Mouse (Mus musculus) embryo, embryonic 11.5 days (tissue): ENCODE data around the gene C1qbp.

Source experiments
- DNase-seq: peaks from one replicate; pipeline ENCODE4 v3.0.0-alpha.2; 2012; ENCODE audit warnings: low read depth, low spot score

Gene C1qbp

DNA sequence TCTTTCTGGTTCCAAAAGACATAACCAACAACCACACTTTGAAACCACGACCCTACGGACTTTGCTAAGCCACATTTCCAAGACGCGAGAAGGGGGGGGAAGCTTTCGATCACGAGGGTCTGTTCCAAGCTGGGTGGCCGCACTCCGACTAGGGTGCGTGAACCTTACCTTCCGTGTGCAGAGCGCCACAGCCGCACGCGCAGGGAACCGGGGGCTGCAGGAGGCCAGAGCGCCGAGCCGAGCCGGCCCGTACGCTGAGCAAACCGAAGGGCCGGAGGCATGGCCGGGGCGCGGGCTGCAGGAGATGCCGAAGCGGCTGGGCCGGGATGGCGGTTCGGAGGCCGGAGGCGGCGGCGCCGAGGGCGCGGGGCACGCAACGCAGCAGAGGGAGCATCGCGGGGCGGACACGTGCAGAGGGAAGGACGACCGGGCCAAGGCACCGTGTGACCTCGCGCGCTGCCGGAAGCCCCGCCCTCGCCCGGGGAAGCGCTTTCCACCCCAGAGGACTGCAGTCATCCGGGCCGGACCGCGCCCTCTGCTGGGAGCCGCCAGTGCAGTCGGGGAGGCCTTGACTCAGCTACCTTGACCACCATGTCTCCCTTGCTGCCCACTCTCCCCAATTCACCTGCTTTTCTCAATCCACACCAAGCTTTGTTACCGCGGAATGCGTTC, at the start of gene C1qbp:
Gene C1qbp (minus strand): TSS at position 470 of the 672 bp plus-strand sequence.
- DNase-seq: peak; percentile 84

DNA sequence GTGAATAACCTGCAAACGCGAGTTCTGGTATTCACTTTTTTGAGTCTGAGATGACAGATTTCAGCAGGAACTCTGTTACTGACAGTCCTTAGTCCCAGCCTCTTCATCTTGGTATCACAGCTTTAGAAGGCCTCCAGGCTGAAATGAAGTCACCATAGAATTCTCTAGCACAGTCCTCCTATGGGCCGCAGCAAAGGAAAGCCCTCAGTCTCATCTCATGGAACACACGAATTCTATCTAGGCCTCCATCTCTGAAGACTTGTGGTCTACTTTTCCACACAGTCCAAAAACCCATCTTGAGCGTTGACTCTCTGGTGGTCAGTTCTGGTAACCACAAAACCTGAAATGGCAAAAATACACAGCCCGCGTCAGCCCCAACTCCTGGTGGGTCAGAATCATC, 49.2 kb upstream of the C1qbp start:
- peak; percentile 3 for DNase-seq

DNA sequence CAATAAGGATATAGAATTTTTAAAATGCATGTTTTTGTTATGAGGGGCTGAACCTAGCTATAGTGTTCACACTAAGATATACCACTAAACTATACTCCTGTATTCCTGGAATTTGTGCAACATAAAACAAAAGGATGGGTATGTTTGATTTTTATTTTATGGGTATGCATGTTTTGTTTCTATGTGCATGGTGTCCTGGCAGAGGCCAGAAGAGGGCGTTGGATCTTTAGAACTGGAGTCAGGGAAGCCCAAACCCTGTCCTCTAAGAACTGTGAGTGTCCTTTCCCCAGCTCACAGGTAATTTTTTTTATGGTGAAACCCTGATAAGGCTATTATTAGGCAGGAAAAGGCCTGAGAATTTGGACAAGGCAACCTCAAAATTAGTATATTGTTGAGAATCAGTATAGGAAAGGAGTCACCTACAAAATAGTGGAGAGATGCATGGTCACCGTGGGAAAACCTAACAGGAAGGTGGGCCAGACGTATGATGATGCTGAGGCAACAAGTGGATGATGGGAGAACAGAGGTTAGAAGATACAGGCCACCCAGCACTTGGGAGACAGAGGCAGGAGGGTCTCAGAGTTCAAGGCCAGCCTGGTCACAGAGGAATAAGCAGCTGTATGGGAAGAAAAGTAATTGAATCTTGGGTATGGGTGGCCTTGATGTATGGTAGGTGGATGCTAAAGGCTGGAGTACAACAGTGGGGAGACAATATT, 46.7 kb upstream of the C1qbp start:
- no peak for DNase-seq

DNA sequence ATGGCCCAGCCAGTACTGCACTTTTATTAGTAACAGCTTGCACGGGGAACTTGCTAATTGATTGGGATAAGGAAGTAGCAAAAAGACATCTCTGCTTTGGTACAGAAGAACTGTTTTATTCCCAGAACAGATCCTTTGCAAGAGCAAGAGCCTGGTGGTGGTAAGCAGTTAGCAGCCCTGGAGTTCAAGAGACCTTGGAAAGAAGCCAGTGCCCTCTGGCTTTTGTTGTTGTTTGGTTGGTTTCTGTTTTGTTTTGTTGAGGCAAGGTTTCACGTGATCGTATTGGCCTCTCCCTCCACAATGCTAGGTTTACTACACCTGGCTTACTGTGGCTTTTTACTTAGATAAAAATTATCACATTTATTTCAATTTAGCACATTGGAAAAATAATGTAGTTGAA, 45.5 kb upstream of the C1qbp start:
- no peak for DNase-seq

DNA sequence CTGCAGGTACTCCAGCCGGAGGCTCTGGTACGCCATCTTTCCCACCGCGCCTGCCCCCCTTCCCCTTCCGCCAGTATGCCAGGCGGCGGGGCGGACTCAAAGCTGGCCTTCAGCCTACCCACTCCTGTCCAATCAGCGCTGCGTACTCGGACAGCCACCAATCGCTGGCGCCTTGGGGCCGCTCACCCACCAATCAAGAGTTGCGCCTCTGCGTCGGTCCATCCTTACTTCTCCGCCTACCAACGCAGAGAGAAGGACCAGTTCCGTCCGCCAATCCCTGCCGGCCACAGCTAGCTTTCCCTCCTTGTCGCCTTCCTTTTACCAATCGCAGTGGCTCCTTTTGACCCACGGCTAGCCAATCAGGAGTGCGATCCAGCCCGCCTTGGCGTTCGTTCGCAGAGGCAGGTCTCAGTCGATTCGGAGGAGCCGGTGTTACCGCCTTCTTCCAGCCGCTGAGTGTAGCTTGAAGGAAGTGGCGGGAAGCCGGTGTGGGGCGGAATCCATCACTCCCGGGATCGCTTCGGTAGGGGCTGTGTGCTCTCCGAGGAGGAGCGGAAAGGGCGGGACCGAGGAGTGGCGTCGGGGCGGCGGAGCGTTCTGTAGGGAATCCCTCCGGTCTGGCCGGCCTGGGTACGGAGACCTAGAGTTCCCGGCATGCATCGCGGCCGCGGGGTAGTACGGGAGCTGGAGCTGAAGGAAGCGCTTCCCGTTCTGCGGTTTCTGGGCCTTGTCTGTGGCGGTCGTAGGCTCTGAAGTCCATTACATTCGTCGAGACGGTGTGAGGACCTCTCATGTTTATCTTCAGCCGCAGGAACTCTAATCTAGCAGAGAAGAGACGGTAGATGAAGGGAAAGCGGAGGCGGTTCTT, 36.6 kb upstream of the C1qbp start, which contains the start of the genes Mis12 and Derl2:
Gene Mis12 (plus strand): TSS at position 411 of the 868 bp plus-strand sequence.
Gene Derl2 (minus strand): TSS at position 641 of the 868 bp plus-strand sequence.
- DNase-seq: peak; percentile 93

DNA sequence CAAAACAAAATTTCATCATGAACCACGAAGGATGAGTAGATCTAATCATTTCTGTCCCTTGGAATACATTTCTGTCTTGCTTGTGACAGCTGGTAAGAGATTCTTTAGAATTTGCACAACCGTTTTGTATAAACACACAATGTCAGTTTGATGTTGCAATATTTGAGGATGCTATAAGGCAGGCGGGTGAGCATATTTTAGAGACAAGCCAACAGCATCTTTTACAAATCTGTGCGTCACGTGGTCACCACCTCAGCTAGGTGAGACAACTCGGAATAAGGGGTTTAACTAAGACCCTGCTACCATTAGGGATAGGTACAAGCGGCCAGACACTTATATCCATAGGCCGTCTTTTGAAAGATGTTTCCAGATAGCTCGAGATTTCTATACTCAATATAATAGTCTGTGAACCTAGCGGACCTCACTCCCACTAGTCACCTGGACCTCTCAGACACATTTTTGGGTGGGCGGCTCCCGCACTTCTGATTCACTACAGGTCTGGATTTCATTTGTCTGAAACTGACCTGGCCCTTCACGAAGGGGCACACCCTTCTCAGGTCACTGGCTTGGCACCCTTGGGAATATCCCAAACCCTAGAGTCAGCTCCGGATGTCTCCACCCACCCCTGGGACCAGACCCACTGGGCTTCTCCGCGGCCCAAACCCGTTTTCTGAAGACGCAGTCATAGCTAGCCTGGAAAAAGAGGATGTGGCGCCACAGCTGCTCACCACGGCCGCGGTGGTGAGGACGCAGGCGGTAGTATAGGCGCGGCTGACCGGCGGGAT, 35.8 kb upstream of the C1qbp start:
- no peak for DNase-seq

DNA sequence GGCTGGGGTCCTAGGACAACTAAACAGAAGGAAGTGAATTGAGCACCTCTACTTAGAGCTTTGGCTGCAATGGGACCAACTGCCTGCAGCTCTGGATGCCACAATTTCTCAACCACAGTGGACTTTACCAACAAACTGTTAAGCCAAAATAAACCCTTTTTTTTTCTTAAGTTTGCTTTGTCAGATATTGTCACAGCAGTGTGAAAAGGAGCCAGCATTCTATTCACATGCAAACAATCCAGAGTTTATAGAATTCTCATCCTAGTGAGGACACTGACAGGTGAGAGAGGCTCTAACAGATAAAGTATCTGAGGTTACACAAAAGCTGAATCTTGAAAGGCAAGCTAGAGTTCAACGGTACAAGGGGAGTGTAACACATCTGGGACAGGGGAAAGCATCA, 34.2 kb upstream of the C1qbp start:
- DNase-seq: no peak

DNA sequence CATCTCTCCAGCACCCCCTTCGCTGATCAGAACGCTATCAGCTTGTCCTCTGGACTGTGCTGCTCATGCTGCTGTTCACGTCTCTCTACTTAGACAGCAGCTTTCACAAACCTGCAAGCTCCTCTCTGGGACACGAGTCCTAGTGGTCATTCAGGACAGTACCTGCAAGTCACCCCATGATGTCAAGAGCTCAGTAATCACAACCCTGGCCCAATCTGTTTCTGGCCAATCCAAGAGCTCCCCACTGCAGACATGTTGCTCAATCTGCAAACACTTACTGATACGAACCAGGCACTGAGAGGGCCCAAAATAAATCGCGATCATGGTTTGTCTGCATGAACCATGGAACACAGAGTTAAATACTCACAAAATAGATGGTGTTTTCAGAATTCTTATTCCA, 29.9 kb upstream of the C1qbp start:
- DNase-seq: no peak

DNA sequence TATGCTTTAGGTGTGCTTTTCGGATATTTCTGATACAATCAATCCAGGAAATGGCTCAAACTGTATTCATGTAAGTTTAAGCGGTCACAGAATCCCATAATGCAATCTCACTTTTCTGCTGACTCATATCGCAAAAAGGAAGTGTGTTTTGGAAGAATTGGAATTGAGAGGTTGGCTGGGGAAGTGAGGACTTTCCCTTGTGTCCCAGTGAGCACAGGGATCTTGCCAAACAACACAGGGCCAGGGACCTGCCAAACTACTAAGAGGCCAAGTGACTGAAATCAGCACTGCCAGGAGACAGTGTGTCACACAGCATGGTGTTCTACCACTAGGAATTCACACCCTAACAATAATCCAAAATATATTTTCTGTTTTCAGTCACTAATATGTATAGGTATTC, 25.5 kb upstream of the C1qbp start:
- DNase-seq: no peak

DNA sequence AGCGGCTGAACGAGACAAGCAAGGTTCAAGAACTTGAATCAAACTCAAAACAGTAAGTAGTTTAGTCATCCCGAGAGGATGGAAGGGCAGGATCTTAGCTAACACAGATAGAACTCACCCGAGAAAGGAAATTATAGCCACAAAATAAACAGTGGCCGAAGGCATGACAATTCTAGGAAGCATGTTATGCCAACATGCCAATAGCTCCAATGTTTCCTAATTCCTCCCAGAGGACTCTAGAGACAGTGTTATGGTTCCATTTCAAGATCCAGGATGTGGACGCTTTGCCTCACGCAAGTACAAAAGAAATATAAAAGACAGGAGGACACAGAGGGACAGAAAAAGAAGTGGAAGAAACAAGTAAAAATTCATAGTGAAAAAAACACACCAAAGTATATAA, 25.0 kb upstream of the C1qbp start:
- no peak for DNase-seq

DNA sequence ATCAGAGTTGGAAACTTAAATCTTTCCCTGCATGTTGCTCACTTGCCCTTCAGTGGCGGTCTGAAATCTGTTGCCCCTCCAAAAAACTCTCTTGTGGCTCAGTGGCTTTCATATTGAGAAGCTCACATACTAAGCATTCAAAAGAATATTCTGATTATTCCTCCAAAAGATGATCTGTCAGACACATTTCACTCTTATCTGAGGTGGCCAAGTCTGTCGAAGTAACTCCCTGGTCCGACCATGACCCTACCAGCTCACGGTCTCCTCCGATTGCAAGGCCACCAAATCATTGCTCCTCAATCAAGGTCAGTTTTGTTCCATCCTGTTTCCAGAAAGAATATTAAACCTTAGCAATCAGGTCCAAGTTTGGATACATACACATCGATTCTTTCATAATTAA, 24.2 kb upstream of the C1qbp start:
- no peak for DNase-seq

DNA sequence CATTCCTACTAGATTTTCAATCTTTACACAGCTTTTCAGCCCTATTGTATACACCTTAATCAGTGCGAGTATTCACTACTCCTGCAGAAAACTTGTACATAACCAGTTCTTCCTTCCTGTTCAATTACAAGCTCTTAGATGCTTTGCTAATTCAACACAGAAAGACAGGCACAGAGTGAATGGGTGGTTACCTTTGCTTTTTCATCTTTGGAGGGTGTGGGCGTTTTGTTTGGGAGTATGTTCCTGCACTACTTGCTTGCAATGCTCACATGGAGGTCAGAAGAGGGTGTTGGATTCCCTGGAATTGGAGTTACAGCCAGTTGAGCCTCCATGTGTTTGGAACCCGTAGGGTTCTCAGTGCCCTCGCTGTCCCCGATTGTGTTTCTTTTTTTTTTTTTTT, 22.2 kb upstream of the C1qbp start:
- no peak for DNase-seq

DNA sequence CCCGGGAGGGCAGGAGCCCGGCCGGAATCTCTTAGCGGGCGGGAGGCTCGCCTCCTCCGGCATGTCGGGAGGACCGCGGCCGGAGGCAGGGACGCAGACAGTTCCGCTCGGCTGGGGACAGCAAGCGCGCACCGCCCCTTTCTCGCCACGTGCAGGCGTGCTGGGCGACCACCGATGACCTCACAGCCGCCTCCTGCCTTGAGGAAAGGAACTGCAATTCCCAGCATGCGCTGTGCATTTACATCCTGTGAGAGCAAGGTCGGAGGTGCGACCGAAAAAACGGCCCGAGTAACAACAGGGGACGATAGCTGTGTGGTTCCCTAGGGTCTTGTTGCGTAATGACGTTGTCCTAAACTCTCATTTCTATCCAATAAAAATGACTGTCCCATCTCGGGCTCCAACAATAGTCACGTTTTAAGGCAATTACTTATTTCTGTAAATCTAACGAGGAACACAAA, 21.5 kb upstream of the C1qbp start, which contains the start of gene Dhx33:
Gene Dhx33 (minus strand): TSS at position 122 of the 458 bp plus-strand sequence.
- DNase-seq: peak; percentile 96

DNA sequence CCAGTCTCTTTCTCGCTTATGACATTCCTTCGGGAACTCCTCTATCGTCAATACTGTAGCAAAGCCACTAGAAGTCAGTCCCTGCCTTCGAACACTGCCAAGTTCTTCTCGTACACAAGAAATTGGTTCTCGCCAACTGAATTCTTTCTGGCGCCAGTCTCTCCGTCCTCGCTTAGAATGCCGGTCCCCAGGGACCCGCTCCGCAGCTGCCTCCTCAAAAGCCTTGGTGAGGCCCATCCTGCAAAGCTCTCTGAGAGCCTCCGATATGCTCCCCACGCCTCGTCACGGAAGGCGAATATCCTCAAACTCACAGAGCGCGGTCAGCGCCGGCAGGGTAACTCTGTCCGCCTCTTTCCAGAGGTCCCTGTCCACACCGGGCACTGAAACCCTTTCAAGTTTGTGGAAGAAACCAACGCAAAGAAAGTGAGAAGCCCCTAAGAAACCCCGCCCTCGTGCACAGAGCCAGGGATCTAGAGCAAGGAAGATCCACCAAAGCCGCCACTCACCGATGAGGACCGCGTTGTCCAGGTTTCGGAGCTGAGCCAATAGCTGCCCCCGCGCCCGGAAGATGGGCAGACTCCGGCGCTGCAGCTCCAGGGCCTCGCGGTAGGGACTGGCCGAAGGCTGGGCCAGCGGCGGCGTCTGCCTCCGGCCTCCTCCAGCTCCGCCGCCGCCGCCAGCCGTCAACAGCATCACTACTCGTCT, 20.9 kb upstream of the C1qbp start:
- peak; percentile 57 for DNase-seq

DNA sequence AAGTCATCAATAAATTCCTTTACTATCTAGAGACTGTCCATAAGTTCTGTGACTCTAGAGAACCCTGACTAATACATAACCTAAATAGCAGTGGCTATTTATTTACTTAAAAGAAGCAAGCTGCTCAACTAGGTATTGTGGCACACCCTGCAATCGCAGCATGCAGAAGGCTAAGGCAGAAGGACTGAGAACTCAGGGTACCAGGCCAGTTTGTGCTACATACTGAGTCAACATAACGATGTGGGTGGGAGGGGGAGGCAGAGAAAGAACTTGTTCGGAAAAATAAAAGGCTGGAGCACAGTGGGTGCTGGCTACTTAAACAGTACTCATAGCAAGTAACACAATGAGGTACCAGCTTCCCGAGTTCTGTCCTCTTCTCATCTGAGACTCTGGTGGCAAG, 18.3 kb upstream of the C1qbp start:
- DNase-seq: no peak

DNA sequence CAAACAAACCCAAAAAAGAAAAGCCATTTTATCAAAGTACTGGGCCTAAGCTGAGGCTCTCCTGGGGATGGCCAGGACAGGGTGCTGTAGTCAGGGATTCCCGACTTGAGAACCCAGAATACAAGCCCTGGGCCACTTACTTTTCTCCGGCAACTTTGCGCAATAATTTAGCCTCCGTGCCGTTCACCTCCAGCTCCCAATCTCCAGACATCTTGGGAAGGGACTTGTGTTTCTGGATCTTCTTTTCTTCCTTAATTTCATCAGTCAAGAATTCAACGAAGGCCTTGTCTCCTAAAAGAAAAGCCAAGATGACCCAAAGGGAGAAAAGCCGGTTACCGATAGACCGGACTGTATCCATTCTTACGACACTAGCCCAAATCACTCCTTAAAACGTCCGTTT, 796 bp downstream of the C1qbp start:
- no peak for DNase-seq

DNA sequence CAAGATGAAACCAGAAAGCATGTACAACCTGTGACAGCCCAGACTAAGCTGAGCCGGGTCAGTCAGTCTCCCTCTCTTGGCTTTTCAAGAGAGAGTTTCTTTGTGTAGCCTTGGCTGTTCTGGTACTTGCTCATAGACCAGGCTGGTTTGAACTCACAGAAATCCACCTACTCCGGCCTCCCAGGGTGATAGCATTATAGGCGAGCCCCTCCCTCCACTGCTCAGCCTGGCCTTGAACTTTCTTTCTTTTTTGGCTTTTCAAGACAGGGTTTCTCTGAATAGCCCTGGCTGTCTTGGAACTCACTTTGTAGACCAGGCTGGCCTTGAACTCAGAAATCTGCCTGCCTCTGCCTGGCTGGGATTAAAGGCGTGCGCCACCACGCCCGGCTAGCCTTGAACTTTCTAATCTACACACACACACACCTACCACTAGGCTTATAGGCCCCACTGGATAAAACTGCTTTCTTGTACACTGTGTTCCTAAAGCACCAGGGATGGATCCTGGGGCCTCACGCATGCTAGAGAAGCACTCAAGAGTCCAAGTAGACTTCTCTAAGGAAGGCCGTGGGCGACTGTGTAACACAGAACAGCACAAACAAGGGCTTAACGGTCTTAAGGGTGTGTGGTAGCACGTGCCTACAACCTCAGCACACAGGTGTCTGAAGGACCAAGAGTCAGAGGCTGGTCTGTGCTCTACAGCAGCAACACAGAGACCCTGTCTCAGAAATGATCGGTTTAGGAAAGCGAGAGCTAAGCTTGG, 1.9 kb downstream of the C1qbp start:
- no peak for DNase-seq

DNA sequence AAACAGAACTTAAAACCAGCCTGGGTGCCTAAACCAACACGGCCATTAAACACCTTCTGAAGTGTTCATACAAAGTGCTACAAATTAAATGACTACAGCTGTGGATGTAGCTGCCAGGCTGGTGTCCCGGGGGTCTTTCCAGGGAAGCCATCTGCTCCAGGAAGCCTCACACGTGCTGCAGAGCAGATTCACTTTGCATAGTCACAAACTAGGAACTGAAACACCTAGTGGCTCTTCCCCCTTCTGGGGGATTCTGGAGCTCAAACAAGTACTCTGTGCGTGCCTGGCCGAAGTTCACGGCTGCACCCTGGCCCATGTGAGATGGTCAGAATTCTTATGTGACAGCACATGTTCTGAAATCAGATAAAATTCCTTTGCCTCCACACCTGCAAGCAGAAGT, 2.6 kb downstream of the C1qbp start:
- DNase-seq: no peak

DNA sequence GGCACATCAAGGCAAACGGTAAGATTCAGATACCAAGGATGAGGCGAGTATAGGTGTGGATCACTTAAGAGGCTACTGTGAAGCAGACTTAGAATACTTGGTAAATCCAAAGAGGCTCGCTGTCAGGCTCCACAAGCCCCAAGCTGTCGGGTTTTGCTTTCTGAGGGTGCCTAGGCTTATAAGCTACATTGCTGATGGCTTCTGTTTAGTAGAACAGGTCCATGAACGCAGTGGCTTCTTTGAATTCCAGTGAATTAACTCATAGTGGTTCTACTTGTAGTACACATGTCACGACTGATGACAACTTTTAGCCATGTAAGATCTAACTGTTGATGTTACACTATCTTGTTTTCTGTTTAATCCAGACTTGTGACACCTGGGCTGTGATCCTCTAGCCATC, 5.5 kb downstream of the C1qbp start:
- DNase-seq: no peak

DNA sequence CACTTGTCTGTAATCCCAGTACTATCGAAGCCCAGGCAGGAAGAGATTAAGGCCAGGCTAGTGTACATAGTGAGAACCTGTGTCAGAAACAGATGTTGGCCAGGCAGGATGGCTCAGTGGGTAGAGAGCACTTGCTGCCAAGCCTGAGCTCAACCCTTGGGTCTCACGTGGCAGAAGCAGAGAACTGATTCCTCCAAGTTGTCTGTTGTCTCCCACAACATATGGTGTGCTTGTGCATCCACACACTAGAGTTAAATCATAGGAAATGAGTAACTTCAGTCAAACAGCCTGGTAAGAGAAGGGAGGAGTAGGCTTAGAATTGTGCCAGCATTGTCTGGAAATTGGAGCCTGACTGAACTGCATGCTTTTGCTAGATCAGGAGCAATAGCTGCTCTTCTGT, 7.6 kb downstream of the C1qbp start:
- DNase-seq: no peak
